Mouse (Mus musculus): Measurements from ENCODE around the gene Iqsec1.

DNA sequence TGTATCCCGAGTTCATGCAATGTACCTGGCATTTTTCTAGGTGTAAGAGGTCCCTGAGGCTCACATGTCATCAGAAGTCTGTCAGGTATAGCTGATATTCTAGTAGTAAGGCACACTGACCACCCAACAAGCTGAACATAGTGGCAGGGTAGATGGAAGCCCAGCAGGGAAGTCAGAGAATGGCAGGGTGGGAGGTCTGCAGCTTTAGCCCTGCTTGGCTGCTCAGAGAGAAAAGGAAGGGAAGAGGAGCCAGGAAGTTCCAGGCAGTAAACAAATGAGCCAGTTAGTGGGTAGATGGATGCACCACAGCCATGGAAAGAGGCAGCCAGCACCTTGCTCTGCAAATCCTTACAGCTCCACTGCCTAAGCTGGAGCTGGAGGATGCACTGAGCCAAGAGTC lies 181.7 kb downstream of the Iqsec1 start:
- TF ChIP-seq EP300 (IDR thresholded peaks at IDR 0.05; ENCODE audit: low read depth) (no peak), CTCF (IDR thresholded peaks at IDR 0.05; ENCODE audit: low read depth) (no peak)

All from heart, postnatal 0 days (tissue).